Mouse (Mus musculus): ENCODE results near the gene Rnf39. TPM values are rescaled to one million over a fixed set of nuclear protein-coding genes. Genes with fewer than 3 reads are reported as not detected.
A peak's percentile ranks its signal among the peaks of the same experiment; 100 is the strongest.

The Rnf39 gene
- polyA plus RNA-seq, 1 experiment from 2014 or later: 0.80 TPM

- ATAC-seq (replicated peaks): no peak
- H3K9ac ChIP-seq (replicated peaks): no peak overlapping the region
- WGBS: 17% methylated on average over 9 of the region's 9 CpGs
- no peaks in the 10 kb centered on the region for H3K9me3 ChIP-seq
- no peak overlapping the region for H3K27ac ChIP-seq (replicated peaks)
- no peak overlapping the region for H3K4me2 ChIP-seq (replicated peaks)
- H3K36me3 ChIP-seq: peaks cover 9% of the 10 kb centered on the region; the same call in 1 of the 2 replicates
- peaks cover 54% of the 10 kb centered on the region for H3K27me3 ChIP-seq
- no peak overlapping the region for H3K4me3 ChIP-seq
- peaks cover 26% of the 10 kb centered on the region for H3K4me1 ChIP-seq
These were observed 1.5 kb downstream of the Rnf39 start for GRCm38 (mm10) chr17:36944121-36944775.

- Histone ChIP-seq H3K9me3 (no peaks in the 10 kb centered on the region), H3K4me3 (peak overlapping the region; percentile 49), H3K9ac (replicated peaks) (peak overlapping the region; percentile 70), H3K4me1 (peaks cover 36% of the 10 kb centered on the region), H3K36me3 (peaks cover 10% of the 10 kb centered on the region; the same call in 1 of the 2 replicates), H3K27me3 (peaks cover 38% of the 10 kb centered on the region), H3K4me2 (replicated peaks) (peak overlapping the region; percentile 96), H3K27ac (replicated peaks) (peak overlapping the region; percentile 46)
- under 1% methylated on average over 62 of the region's 62 CpGs for WGBS
- ATAC-seq (replicated peaks): peak; percentile 52
These were observed 4.5 kb downstream of the Rnf39 start for GRCm38 (mm10) chr17:36947051-36947819.

- peaks cover 10% of the 10 kb centered on the region; the same call in 1 of the 2 replicates for H3K36me3 ChIP-seq
- H3K9ac ChIP-seq (replicated peaks): no peak overlapping the region
- no peak for ATAC-seq (replicated peaks)
- 100% methylated on average over 1 of the region's 1 CpGs for WGBS
- no peak overlapping the region for H3K4me2 ChIP-seq (replicated peaks)
- no peaks in the 10 kb centered on the region for H3K9me3 ChIP-seq
- peaks cover 27% of the 10 kb centered on the region for H3K27me3 ChIP-seq
- no peak overlapping the region for H3K27ac ChIP-seq (replicated peaks)
- H3K4me1 ChIP-seq: peaks cover 25% of the 10 kb centered on the region
- H3K4me3 ChIP-seq: no peak overlapping the region
These were observed 5.6 kb downstream of the Rnf39 start for GRCm38 (mm10) chr17:36948286-36948685.

- H3K36me3 ChIP-seq: peaks cover 10% of the 10 kb centered on the region; the same call in 1 of the 2 replicates
- ATAC-seq (replicated peaks): no peak
- no peak overlapping the region for H3K9ac ChIP-seq (replicated peaks)
- no peaks in the 10 kb centered on the region for H3K9me3 ChIP-seq
- H3K27ac ChIP-seq (replicated peaks): no peak overlapping the region
- peaks cover 24% of the 10 kb centered on the region for H3K4me1 ChIP-seq
- H3K27me3 ChIP-seq: peaks cover 18% of the 10 kb centered on the region
- WGBS: 95% methylated on average over 8 of the region's 8 CpGs
- H3K4me2 ChIP-seq (replicated peaks): no peak overlapping the region
- H3K4me3 ChIP-seq: no peak overlapping the region
These were observed 6.5 kb downstream of the Rnf39 start for GRCm38 (mm10) chr17:36949265-36949664.

GRCm38 (mm10) chr17:36950981-36951947, 8.5 kb downstream of the Rnf39 start, which contains the start of gene Ppp1r11:
Gene Ppp1r11, minus strand, starts transcription at chr17:36951741.
- no peaks in the 10 kb centered on the region for H3K9me3 ChIP-seq
- WGBS: 1% methylated on average over 36 of the region's 36 CpGs
- peak within 1 kb of the TSS; percentile 89 for H3K27ac ChIP-seq (replicated peaks)
- peak within 1 kb of the TSS; percentile 58 for H3K4me2 ChIP-seq (replicated peaks)
- H3K4me1 ChIP-seq: peaks cover 23% of the 10 kb centered on the region
- H3K9ac ChIP-seq (replicated peaks): peak within 1 kb of the TSS; percentile 71
- peak within 1 kb of the TSS; percentile 69 for H3K4me3 ChIP-seq
- no peaks in the 10 kb centered on the region for H3K27me3 ChIP-seq
- ATAC-seq (replicated peaks): peak; percentile 97
- peaks cover 15% of the 10 kb centered on the region; the same call in 1 of the 2 replicates for H3K36me3 ChIP-seq

GRCm38 (mm10) chr17:36952631-36953030, 9.9 kb downstream of the Rnf39 start:
- Histone ChIP-seq H3K27ac (replicated peaks) (no peak overlapping the region), H3K4me2 (replicated peaks) (no peak overlapping the region), H3K9me3 (no peaks in the 10 kb centered on the region), H3K4me3 (no peak overlapping the region), H3K4me1 (peaks cover 21% of the 10 kb centered on the region), H3K9ac (replicated peaks) (no peak overlapping the region), H3K27me3 (no peaks in the 10 kb centered on the region), H3K36me3 (peaks cover 22% of the 10 kb centered on the region; the same call in 1 of the 2 replicates)
- 91% methylated on average over 2 of the region's 2 CpGs for WGBS
- no peak for ATAC-seq (replicated peaks)

GRCm38 (mm10) chr17:36953062-36953461, 10.3 kb downstream of the Rnf39 start:
- no peaks in the 10 kb centered on the region for H3K9me3 ChIP-seq
- H3K4me3 ChIP-seq: no peak overlapping the region
- no peak overlapping the region for H3K27ac ChIP-seq (replicated peaks)
- no peak for ATAC-seq (replicated peaks)
- no peak overlapping the region for H3K4me2 ChIP-seq (replicated peaks)
- H3K9ac ChIP-seq (replicated peaks): no peak overlapping the region
- WGBS: 95% methylated on average over 1 of the region's 1 CpGs
- peaks cover 22% of the 10 kb centered on the region; the same call in 1 of the 2 replicates for H3K36me3 ChIP-seq
- H3K4me1 ChIP-seq: peaks cover 22% of the 10 kb centered on the region
- H3K27me3 ChIP-seq: no peaks in the 10 kb centered on the region

GRCm38 (mm10) chr17:36957999-36958743, 15.5 kb downstream of the Rnf39 start, which contains the start of the genes Znrd1 and Znrd1as:
Gene Znrd1, minus strand, starts transcription at chr17:36958559.
Gene Znrd1as, plus strand, starts transcription at chr17:36958592.
- WGBS: under 1% methylated on average over 46 of the region's 46 CpGs
- H3K27me3 ChIP-seq: no peaks in the 10 kb centered on the region
- peak within 1 kb of the TSS; percentile 72 for H3K4me2 ChIP-seq (replicated peaks)
- H3K4me3 ChIP-seq: peak within 1 kb of the TSS; percentile 53
- peak within 1 kb of the TSS; percentile 70 for H3K9ac ChIP-seq (replicated peaks)
- H3K27ac ChIP-seq (replicated peaks): peak within 1 kb of the TSS; percentile 73
- H3K36me3 ChIP-seq: peaks cover 12% of the 10 kb centered on the region; the same call in 1 of the 2 replicates
- no peaks in the 10 kb centered on the region for H3K9me3 ChIP-seq
- peak; percentile 98 for ATAC-seq (replicated peaks)
- peaks cover 20% of the 10 kb centered on the region for H3K4me1 ChIP-seq

GRCm38 (mm10) chr17:36958884-36959283, 16.2 kb downstream of the Rnf39 start:
- peak overlapping the region; percentile 72 for H3K4me2 ChIP-seq (replicated peaks)
- H3K36me3 ChIP-seq: peaks cover 12% of the 10 kb centered on the region; the same call in 1 of the 2 replicates
- H3K27me3 ChIP-seq: no peaks in the 10 kb centered on the region
- ATAC-seq (replicated peaks): no peak; the same call in 1 of the 2 replicates
- peak overlapping the region; percentile 73 for H3K27ac ChIP-seq (replicated peaks)
- H3K4me3 ChIP-seq: peak overlapping the region; percentile 53
- no peaks in the 10 kb centered on the region for H3K9me3 ChIP-seq
- H3K4me1 ChIP-seq: peaks cover 20% of the 10 kb centered on the region
- peak overlapping the region; percentile 70 for H3K9ac ChIP-seq (replicated peaks)
- WGBS: 7% methylated on average over 12 of the region's 12 CpGs

GRCm38 (mm10) chr17:36961125-36961524, 18.4 kb downstream of the Rnf39 start:
- no peak overlapping the region for H3K4me3 ChIP-seq
- no peak overlapping the region for H3K9ac ChIP-seq (replicated peaks)
- no peak overlapping the region for H3K27ac ChIP-seq (replicated peaks)
- no peak for ATAC-seq (replicated peaks)
- H3K4me1 ChIP-seq: peaks cover 20% of the 10 kb centered on the region
- H3K4me2 ChIP-seq (replicated peaks): no peak overlapping the region
- no peaks in the 10 kb centered on the region for H3K27me3 ChIP-seq
- WGBS: 86% methylated on average over 1 of the region's 1 CpGs
- peaks cover 8% of the 10 kb centered on the region; the same call in 1 of the 2 replicates for H3K36me3 ChIP-seq
- H3K9me3 ChIP-seq: no peaks in the 10 kb centered on the region

- ATAC-seq (replicated peaks): no peak
- Histone ChIP-seq H3K9me3 (no peaks in the 10 kb centered on the region), H3K9ac (replicated peaks) (no peak overlapping the region), H3K4me2 (replicated peaks) (no peak overlapping the region), H3K4me3 (no peak overlapping the region), H3K27ac (replicated peaks) (no peak overlapping the region), H3K27me3 (no peaks in the 10 kb centered on the region), H3K4me1 (no peaks in the 10 kb centered on the region), H3K36me3 (no peaks in the 10 kb centered on the region)
- 81% methylated on average over 1 of the region's 1 CpGs for WGBS
These were observed 24.2 kb downstream of the Rnf39 start for GRCm38 (mm10) chr17:36966875-36967274.
